Mouse (Mus musculus) forebrain, embryonic 12.5 days (tissue): Measurements from ENCODE around the gene Ank2. TPM values are rescaled to one million over a fixed set of nuclear protein-coding genes. Genes with fewer than 3 reads are reported as not detected.
"Not testable (repeated sequence)": the region's sequence is repeated elsewhere in the genome, so short reads cannot be mapped to it uniquely, and the experiment has no call there.

Source experiments
- ATAC-seq: fragments of 200-750 bp; cut with Nextera tagmentation; 2 replicates; pipeline ENCODE4 v1.8.0; 2017; ENCODE audit warnings: moderate TSS enrichment; ENCODE audit not compliant: low FRiP score
- H3K27ac ChIP-seq: fragments of 300-500 bp; sonication (generic); 2 replicates; pipeline ENCODE4 v1.5.1; 2016; ENCODE audit warnings: mild to moderate bottlenecking
- H3K27me3 ChIP-seq: fragments of 300-500 bp; sonication (generic); 2 replicates; pipeline ENCODE4 v1.6.1; 2016; ENCODE audit warnings: mild to moderate bottlenecking
- H3K36me3 ChIP-seq: fragments of 300-500 bp; sonication (generic); replicated peaks from 2 replicates; pipeline ENCODE4 v1.6.1; 2016; ENCODE audit warnings: mild to moderate bottlenecking
- H3K4me1 ChIP-seq: fragments of 300-500 bp; sonication (generic); 2 replicates; pipeline ENCODE4 v1.6.1; 2016
- H3K4me2 ChIP-seq: fragments of 300-500 bp; sonication (generic); 2 replicates; pipeline ENCODE4 v1.6.1; 2016; ENCODE audit warnings: mild to moderate bottlenecking, moderate library complexity
- H3K4me3 ChIP-seq: fragments of 300-500 bp; sonication (generic); replicated peaks from 2 replicates; pipeline ENCODE4 v1.5.1; 2016; ENCODE audit warnings: mild to moderate bottlenecking
- H3K9ac ChIP-seq: fragments of 300-500 bp; sonication (generic); 2 replicates; pipeline ENCODE4 v1.6.1; 2016; ENCODE audit warnings: mild to moderate bottlenecking
- H3K9me3 ChIP-seq: fragments of 300-500 bp; sonication (generic); 2 replicates; pipeline ENCODE4 v1.6.1; 2016
- WGBS: fragments of 180-500 bp; shearing (Covaris S2); methylation state at CpG from one replicate; pipeline ENCODE4 v1.1.7; 2016; 5-methylcytosine and 5-hydroxymethylcytosine counted together
- polyA plus RNA-seq: library from polyadenylated mRNA; unstranded; fragments of >200 nt; fragmentation: Nextera tagmentation; extraction: Ambion mirVana; gene quantifications from 2 replicates; pipeline ENCODE4 v1.2.1, GENCODE M21; 2016

Gene Ank2
- polyA plus RNA-seq, 1 experiment from 2014 or later = 121 TPM

DNA sequence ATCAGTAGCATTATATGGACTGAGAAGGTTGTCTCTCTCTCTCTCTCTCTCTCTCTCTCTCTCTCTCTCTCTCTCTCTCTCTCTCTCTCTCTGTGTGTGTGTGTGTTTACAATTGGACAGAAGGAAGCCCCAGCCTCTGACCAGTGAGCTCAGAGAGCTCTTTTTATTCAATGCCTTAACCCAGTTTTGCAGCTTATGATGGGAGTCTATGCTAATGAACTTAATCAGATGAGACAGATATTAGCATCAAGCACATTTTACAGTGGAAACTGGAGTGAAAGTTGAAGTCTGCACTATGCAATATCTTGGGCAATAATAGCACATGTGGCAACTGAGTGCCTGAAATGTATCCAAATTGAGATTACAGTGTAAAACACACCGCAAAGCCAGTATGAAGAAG, 16.1 kb upstream of the Ank2 start:
- Histone ChIP-seq H3K27ac (no peak overlapping the region), H3K27me3 (peaks cover 4% of the 10 kb centered on the region; the same call in 1 of the 2 replicates), H3K9me3 (no peaks in the 10 kb centered on the region), H3K4me3 (no peak overlapping the region), H3K4me2 (no peak overlapping the region), H3K9ac (no peak overlapping the region), H3K36me3 (no peaks in the 10 kb centered on the region), H3K4me1 (0 out of 2 replicates have a peak, but pooled peaks cover 6% of the 10 kb centered on the region)
- 79% methylated on average over 1 of the region's 1 CpGs for WGBS
- no peak for ATAC-seq

GRCm38 (mm10) chr3:127513699-127514098, 14.5 kb upstream of the Ank2 start:
- H3K4me1 ChIP-seq = 0 out of 2 replicates have a peak, but pooled peaks cover 6% of the 10 kb centered on the region
- no peak for ATAC-seq
- no peak overlapping the region for H3K4me2 ChIP-seq
- H3K36me3 ChIP-seq = no peaks in the 10 kb centered on the region
- WGBS = 91% methylated on average over 2 of the region's 2 CpGs
- H3K27me3 ChIP-seq = peaks cover 4% of the 10 kb centered on the region; the same call in 1 of the 2 replicates
- no peak overlapping the region for H3K4me3 ChIP-seq
- H3K9ac ChIP-seq = no peak overlapping the region
- no peaks in the 10 kb centered on the region for H3K9me3 ChIP-seq
- H3K27ac ChIP-seq = no peak overlapping the region

DNA sequence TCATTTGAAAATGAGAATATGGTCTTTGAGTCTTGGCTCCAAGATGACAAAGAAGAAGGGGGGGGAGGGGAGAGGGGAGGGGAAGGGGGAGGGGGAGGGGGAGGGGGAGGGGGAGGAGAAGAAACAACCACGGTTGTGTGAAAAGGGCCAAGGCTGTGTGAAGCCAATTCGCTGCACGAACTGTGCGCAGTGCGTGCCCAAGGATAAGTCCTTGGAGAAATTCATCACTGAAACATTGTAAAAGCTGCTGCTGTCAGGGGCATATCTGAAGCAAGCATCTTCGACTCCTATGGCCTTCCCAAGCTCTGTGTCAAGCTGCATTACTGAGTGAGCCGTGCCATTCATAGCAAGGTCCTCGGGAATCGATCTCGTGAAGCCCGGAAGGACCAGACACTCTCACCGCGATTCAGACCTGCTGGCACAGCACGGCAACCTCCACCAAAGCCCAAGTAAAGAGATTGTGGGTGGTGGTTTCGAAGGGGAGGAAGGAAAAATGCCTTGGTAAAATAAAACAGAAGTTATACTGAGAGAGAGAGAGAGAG, 13.7 kb upstream of the Ank2 start:
- WGBS = 73% methylated on average over 15 of the region's 15 CpGs

DNA sequence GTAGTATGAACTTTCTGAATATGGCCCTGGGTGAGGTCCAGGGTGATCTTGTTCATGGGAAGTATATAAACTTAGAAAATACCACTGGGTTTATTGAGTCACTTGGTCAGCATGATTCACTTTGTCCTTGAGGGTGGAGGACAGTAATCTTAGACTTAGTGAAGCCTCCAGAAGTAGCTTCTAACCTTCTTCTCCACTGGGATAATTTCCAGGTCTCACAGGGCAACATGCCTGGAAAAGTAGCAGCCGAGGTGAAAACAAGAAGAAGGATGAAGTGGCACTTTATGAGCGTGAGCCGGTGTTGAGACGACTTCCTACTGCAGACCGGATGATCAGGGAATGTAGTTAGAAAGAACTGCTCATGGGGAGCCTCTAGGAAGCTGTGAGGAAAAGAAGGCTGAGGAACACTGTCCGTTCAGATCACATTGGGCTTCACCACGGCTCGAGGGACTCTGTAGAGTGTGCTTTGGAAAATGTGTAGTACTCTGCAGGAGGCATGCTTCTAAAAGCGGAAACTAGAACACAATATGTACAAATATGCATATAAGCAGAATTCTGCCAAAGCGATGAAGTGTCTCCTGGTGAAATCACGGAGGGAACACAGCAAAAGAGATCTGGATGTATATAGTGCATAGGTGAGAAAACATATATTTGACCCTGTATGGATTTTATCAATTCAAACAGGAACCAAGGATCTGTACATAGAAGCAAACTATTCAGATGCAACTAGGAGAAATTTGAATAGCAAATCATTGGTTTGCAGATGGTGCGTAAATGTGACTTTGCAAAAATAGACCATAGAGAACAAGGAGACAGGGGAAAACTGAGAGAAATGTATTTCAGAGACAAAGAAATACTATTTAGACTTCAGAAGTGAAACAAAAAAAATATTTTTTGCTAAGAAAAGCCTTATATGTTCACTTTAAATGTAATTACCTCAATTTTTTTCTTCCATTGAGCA, 12.9 kb upstream of the Ank2 start:
- Histone ChIP-seq H3K36me3 (no peaks in the 10 kb centered on the region), H3K27ac (no peak overlapping the region), H3K4me3 (no peak overlapping the region), H3K27me3 (peaks cover 4% of the 10 kb centered on the region; the same call in 1 of the 2 replicates), H3K4me1 (0 out of 2 replicates have a peak, but pooled peaks cover 6% of the 10 kb centered on the region), H3K9me3 (no peaks in the 10 kb centered on the region), H3K4me2 (no peak overlapping the region), H3K9ac (no peak overlapping the region)
- no peak for ATAC-seq
- 88% methylated on average over 12 of the region's 12 CpGs for WGBS

More for the DNA sequence above, 13.7 kb upstream of the Ank2 start:
- Histone ChIP-seq H3K9me3 (no peaks in the 10 kb centered on the region), H3K27ac (no peak overlapping the region), H3K27me3 (peaks cover 4% of the 10 kb centered on the region; the same call in 1 of the 2 replicates), H3K4me1 (0 out of 2 replicates have a peak, but pooled peaks cover 6% of the 10 kb centered on the region), H3K4me2 (no peak overlapping the region), H3K4me3 (no peak overlapping the region), H3K36me3 (no peaks in the 10 kb centered on the region), H3K9ac (no peak overlapping the region)
- no peak for ATAC-seq

DNA sequence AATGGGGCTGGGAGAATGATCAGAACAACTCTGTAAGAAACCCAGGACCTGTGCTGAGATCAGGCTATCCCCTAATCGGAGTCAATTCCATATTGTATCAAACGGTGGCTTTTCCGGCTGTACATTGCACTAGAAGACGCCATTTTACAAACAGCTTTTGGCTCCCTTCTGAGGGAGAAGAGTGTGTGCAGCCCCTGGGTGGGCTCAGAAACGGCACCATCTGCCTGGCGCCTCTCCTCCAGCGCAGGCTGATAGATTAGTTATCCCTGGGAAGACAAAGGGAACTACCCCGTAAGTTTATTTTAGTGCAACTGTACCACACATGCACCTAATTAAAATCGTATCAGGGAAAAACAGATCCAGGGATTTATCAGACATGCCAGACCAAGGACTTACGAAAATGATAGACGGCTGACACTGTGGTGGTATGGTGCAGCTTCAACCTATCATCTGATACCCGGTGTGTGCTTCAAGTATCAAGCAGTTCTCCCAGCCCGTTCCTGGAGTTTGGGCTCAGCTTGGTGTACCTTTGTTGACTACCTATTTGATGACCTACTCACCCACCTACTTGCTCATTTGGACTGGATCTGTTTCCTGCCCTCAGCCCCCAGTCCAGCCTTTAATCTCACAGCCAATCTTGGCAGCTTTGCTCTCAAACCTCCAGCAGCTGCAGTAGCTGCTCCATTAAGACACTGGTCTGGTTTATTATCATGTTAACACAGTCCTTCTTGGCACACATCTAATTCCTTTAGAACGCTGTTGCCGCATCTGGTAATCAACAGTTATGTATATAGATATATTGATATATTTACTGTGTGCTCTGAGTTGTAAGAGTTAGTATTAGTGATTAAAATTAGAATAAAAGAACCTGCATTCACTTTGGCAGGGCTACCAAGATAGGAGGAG, 9.0 kb upstream of the Ank2 start:
- 82% methylated on average over 15 of the region's 15 CpGs for WGBS
- H3K36me3 ChIP-seq = no peaks in the 10 kb centered on the region
- ATAC-seq = no peak
- no peak overlapping the region for H3K9ac ChIP-seq
- no peaks in the 10 kb centered on the region for H3K27me3 ChIP-seq
- no peak overlapping the region for H3K4me2 ChIP-seq
- no peak overlapping the region for H3K4me3 ChIP-seq
- H3K9me3 ChIP-seq = no peaks in the 10 kb centered on the region
- H3K4me1 ChIP-seq = no peaks in the 10 kb centered on the region
- H3K27ac ChIP-seq = no peak overlapping the region

DNA sequence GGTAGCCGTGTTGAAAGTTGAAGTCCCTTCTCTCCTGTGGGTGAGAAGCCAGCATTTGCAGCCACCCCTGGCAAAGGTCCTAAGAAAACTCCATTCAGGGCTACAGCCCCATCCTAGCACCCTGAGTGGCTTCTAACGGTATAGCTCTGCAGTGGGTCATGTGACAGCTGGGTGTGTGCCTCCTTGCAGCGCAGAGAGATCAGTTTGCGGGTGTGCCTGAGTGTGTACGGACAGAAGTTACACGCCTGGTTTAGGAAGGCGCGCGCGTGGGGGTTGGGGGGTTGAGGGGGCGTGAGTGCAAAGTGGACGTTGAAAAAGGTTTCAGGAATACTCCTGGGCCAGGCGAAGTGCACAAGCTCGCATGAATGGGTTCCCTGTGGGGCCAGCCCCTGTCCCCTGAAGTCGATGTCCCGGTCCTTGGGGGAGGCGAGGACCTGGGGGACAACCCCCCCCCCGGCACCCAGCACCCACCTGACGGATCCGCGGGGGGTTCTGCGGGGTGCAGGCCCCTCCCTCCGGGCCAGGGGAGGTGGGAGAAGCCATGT, 881 bp downstream of the Ank2 start:
- Histone ChIP-seq H3K9ac (peak overlapping the region; percentile 76), H3K27ac (no peak overlapping the region), H3K9me3 (no peaks in the 10 kb centered on the region), H3K4me3 (peak overlapping the region; percentile 71), H3K4me1 (peaks cover 12% of the 10 kb centered on the region), H3K36me3 (no peaks in the 10 kb centered on the region), H3K4me2 (peak overlapping the region; percentile 100), H3K27me3 (peaks cover 32% of the 10 kb centered on the region)
- peak; percentile 85 for ATAC-seq
- 3% methylated on average over 17 of the region's 23 CpGs for WGBS

GRCm38 (mm10) chr3:127492663-127493062, 6.5 kb downstream of the Ank2 start:
- H3K9me3 ChIP-seq = no peaks in the 10 kb centered on the region
- H3K27me3 ChIP-seq = peaks cover 2% of the 10 kb centered on the region; the same call in 1 of the 2 replicates
- H3K4me2 ChIP-seq = no peak overlapping the region
- no peaks in the 10 kb centered on the region for H3K36me3 ChIP-seq
- no peak for ATAC-seq
- no peak overlapping the region for H3K4me3 ChIP-seq
- no peak overlapping the region for H3K9ac ChIP-seq
- H3K4me1 ChIP-seq = no peaks in the 10 kb centered on the region
- 92% methylated on average over 3 of the region's 3 CpGs for WGBS
- H3K27ac ChIP-seq = no peak overlapping the region

DNA sequence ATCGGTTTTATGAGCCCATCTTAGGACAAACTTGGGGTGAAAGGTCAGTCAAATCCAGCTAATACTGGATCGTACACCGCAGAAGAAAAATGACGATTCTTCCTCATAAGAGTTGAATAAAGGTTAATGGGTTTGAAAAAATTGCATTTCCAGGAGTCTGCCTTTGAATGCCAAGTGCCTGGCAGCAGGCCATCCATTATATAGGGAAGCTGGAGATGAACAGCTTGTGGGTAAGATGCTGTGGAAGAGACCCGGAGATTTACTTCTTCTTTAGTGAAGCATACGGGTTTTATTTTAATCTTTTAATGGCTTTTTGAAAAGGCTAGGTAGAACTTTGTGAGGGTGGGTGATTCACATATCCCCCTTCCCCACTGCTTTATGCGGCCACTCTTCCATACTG, 11.8 kb downstream of the Ank2 start:
- Histone ChIP-seq H3K9ac (no peak overlapping the region), H3K4me3 (no peak overlapping the region), H3K9me3 (no peaks in the 10 kb centered on the region), H3K27me3 (no peaks in the 10 kb centered on the region), H3K27ac (no peak overlapping the region), H3K36me3 (no peaks in the 10 kb centered on the region), H3K4me2 (no peak overlapping the region), H3K4me1 (no peaks in the 10 kb centered on the region; the same call in 1 of the 2 replicates)
- 60% methylated on average over 7 of the region's 7 CpGs for WGBS
- ATAC-seq = no peak

DNA sequence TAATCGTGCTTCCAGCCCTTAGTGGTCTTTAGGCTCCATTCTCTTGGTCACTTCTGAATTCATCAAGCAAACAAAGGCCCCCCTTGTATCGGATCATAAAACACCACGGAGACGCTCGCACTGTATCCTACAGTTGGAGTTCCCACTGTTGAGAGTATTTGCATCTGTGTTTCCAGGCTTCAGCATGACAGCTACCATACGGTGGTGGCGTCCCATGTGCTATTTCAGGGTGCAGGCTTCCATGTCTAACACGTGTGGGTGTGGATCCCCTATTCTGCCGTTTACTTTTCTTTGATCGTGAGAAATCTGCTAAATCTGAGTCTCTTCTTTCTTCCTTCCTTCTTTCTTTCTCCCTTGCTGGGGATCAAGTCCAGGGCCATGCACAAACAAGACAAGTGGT, 14.0 kb downstream of the Ank2 start:
- no peak for ATAC-seq
- WGBS = 61% methylated on average over 10 of the region's 10 CpGs
- H3K4me3 ChIP-seq = no peak overlapping the region

DNA sequence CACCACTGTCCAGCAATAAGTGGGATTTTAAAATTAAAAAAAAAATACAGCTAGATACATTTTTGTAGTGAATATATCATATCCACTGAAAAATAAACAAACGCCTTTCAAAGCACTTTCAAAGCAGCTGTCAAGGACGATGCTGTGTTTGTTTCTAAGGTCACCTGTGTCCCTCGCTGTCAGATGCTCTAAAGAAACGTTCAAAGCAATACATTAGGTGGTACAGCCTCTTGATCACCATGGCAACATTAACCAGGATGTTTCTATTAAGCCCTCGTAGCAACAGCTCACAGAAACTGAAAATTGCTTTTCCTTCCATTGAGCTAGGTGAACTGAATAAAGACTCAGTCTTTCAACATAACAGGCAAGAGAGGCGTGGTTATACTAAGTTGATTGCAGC, 17.5 kb downstream of the Ank2 start:
- ATAC-seq = 0 out of 2 replicates have a peak, but pooled peaks have one; percentile 9
- no peak overlapping the region for H3K4me3 ChIP-seq
- H3K27me3 ChIP-seq = 0 out of 2 replicates have a peak, but pooled peaks cover 3% of the 10 kb centered on the region

More for the DNA sequence above, 14.0 kb downstream of the Ank2 start:
- no peak overlapping the region for H3K9ac ChIP-seq
- H3K4me1 ChIP-seq = peaks cover 4% of the 10 kb centered on the region; the same call in 1 of the 2 replicates
- H3K4me2 ChIP-seq = no peak overlapping the region
- no peak overlapping the region for H3K27ac ChIP-seq
- no peaks in the 10 kb centered on the region for H3K9me3 ChIP-seq
- no peaks in the 10 kb centered on the region for H3K36me3 ChIP-seq
- H3K27me3 ChIP-seq = 0 out of 2 replicates have a peak, but pooled peaks cover 3% of the 10 kb centered on the region

DNA sequence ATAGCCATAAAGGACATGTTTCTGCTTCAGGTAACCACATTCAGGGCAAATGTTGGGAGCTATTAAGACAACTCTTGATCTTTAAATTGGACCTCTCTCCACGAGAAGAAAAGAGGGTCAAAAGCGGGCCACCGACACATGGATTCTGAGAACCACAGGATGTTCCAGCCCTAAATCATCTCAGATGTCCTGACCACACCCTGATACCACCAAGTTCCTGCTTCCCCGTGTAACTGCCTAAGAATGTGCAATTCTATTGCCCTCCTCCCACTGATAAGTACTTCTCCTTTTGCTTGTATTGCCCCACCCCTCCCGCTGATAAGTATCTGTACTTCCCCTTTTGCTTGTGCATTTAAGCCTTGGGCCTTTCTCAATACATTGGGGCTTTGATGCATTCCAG, 18.8 kb downstream of the Ank2 start:
- H3K27me3 ChIP-seq, H3K4me2 ChIP-seq, H3K36me3 ChIP-seq, H3K4me3 ChIP-seq, H3K4me1 ChIP-seq, H3K27ac ChIP-seq, H3K9me3 ChIP-seq, H3K9ac ChIP-seq, ATAC-seq: not testable (repeated sequence)
- WGBS = 90% methylated on average over 5 of the region's 5 CpGs

More for the DNA sequence above, 17.5 kb downstream of the Ank2 start:
- 53% methylated on average over 6 of the region's 6 CpGs for WGBS
- Histone ChIP-seq H3K36me3 (no peaks in the 10 kb centered on the region), H3K9ac (no peak overlapping the region), H3K27ac (no peak overlapping the region), H3K4me1 (peaks cover 4% of the 10 kb centered on the region; the same call in 1 of the 2 replicates), H3K9me3 (no peaks in the 10 kb centered on the region), H3K4me2 (no peak overlapping the region)
